Mouse (Mus musculus) midbrain, embryonic 16.5 days (tissue): ENCODE data around the gene Comp. TPM values are rescaled to one million over a fixed set of nuclear protein-coding genes. Genes with fewer than 3 reads are reported as not detected.
A peak's percentile ranks its signal among the peaks of the same experiment; 100 is the strongest.

Source experiments
- ATAC-seq: fragments of 200-750 bp; cut with Nextera tagmentation; 2 replicates; pipeline ENCODE4 v1.8.0; 2017; ENCODE audit warnings: moderate TSS enrichment
- H3K27ac ChIP-seq: fragments of 300-500 bp; sonication (generic); 2 replicates; pipeline ENCODE4 v1.5.1; 2014; ENCODE audit warnings: mild to moderate bottlenecking, low read length, mixed read lengths
- H3K27me3 ChIP-seq: fragments of 300-500 bp; sonication (generic); 2 replicates; pipeline ENCODE4 v1.6.1; 2014; ENCODE audit warnings: low read depth, low read length, mixed read lengths; ENCODE audit not compliant: control insufficient read depth, insufficient read depth
- H3K36me3 ChIP-seq: fragments of 300-500 bp; sonication (generic); 2 replicates; pipeline ENCODE4 v1.6.1; 2014; ENCODE audit warnings: mild to moderate bottlenecking, low read length, moderate library complexity, mixed read lengths; ENCODE audit not compliant: control insufficient read depth, insufficient read depth
- H3K4me1 ChIP-seq: fragments of 300-500 bp; sonication (generic); 2 replicates; pipeline ENCODE4 v1.6.1; 2014; ENCODE audit warnings: mild to moderate bottlenecking, low read length, mixed read lengths; ENCODE audit not compliant: control insufficient read depth, insufficient read depth
- H3K4me2 ChIP-seq: fragments of 300-500 bp; sonication (generic); 2 replicates; pipeline ENCODE4 v1.6.1; 2014; ENCODE audit warnings: mild to moderate bottlenecking, low read length, mixed read lengths
- H3K4me3 ChIP-seq: fragments of 300-500 bp; sonication (generic); 2 replicates; pipeline ENCODE4 v1.5.1; 2014; ENCODE audit warnings: low read depth, mild to moderate bottlenecking, low read length, moderate library complexity, mixed read lengths
- H3K9ac ChIP-seq: fragments of 300-500 bp; sonication (generic); 2 replicates; pipeline ENCODE4 v1.6.1; 2014; ENCODE audit warnings: low read depth, low read length, mixed read lengths
- H3K9me3 ChIP-seq: fragments of 300-500 bp; sonication (generic); replicated peaks from 2 replicates; pipeline ENCODE4 v1.6.1; 2014; ENCODE audit warnings: mild to moderate bottlenecking, low read length, mixed read lengths; ENCODE audit not compliant: control insufficient read depth, poor library complexity, severe bottlenecking
- WGBS: fragments of 180-500 bp; shearing (Covaris S2); extraction: QIAGEN DNeasy Blood & Tissue Kit; methylation state at CpG from one replicate; pipeline ENCODE4 v1.1.7; 2014; 5-methylcytosine and 5-hydroxymethylcytosine counted together
- polyA plus RNA-seq: library from polyadenylated mRNA; unstranded; fragments of >200 nt; fragmentation: Nextera tagmentation; extraction: Ambion mirVana; gene quantifications from 2 replicates; pipeline ENCODE4 v1.2.1, GENCODE M21; 2015

Comp gene
- polyA plus RNA-seq, 1 experiment from 2014 or later, result 0.36 TPM

DNA sequence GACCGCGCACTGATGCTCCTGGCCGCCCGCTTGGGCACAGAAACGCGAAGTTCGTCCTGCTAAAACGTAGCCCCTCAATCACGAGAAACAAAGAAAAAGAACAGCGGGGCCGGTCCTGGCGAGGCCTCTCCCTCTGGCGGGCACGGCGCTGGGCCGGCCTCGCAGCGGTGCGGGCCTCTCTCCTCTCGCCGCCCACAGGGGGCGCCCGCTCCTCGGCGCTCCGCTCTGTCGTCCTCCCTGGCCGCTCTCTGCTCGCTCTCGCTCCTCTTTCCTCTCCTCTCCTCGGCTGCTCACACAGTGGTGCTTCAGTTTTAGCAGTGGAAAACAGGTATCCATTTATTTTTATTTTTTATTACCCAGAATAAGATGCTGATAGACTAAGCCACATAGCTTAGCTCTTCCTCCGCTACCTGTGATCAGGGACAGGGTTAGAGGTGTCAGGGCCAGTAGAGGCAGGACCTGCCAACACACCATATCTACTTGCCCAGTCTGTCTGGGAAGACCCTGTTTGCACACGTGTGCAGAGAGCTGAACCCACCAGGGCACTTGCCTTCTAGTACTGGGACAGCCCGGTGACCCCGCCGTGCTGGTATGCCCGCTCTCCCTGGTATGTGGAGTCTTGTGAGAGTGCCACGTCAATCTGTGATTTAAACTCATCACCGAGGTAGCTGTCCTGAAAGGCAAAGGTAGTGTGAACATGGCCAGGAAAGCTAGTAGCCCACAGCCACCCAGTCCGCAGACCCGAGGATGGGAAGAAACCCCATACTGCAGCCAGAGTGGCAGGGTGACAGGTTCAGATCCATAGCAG is 41.1 kb upstream of the Comp start:
- peaks cover 66% of the 10 kb centered on the region for H3K36me3 ChIP-seq
- 28% methylated on average over 35 of the region's 41 CpGs for WGBS
- H3K4me3 ChIP-seq, result no peak overlapping the region
- H3K9me3 ChIP-seq, result no peaks in the 10 kb centered on the region
- ATAC-seq, result peak; percentile 76
- 0 out of 2 replicates have a peak overlapping the region, but pooled peaks have one; percentile 20 for H3K9ac ChIP-seq
- no peaks in the 10 kb centered on the region for H3K27me3 ChIP-seq
- no peak overlapping the region; the same call in none of the 2 replicates for H3K27ac ChIP-seq
- no peak overlapping the region for H3K4me2 ChIP-seq
- H3K4me1 ChIP-seq, result peaks cover 10% of the 10 kb centered on the region

DNA sequence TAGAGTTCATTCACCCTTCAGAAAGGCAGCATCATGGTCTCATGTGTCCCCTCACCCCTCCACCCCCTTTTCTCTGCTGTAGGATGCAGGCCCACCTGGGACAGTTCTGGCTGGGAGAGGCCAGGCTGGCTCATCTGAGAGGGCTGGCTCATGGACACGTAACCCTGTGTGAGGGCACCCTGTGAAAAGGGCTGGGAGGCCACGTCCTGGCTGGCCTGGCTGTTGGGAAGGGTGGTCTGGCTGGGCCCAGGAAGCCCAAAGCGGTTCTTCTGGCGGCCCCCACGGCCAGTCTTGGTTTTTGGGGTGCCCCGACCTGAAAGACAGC is 40.5 kb upstream of the Comp start:
- no peak for ATAC-seq
- H3K4me2 ChIP-seq, result no peak overlapping the region
- no peak overlapping the region for H3K9ac ChIP-seq
- H3K4me1 ChIP-seq, result peaks cover 10% of the 10 kb centered on the region
- no peak overlapping the region for H3K27ac ChIP-seq
- no peaks in the 10 kb centered on the region for H3K27me3 ChIP-seq
- 96% methylated on average over 6 of the region's 6 CpGs for WGBS
- peaks cover 67% of the 10 kb centered on the region for H3K36me3 ChIP-seq
- H3K4me3 ChIP-seq, result no peak overlapping the region
- H3K9me3 ChIP-seq, result no peaks in the 10 kb centered on the region

DNA sequence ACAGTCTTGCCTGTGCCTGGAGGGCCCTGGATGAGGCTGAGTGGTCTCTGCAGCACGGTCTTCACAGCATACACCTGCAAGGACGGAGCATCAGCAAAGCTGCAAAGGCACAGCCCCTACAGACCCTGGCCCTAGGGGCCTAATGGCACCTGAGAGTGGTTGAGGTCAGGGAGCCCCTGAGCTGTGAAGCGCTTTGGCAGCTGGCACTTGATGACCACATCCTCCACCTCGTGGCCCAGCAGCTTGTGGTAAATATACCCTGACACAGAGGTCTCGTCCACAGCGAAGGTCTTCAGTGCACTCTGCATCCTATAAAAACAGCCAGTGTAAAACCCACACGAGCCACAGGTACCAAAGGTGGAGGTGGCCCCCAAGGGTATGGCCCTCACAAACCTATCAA is 34.4 kb upstream of the Comp start:
- Histone ChIP-seq H3K27me3 (no peaks in the 10 kb centered on the region), H3K36me3 (peaks cover 71% of the 10 kb centered on the region), H3K9me3 (no peaks in the 10 kb centered on the region), H3K27ac (no peak overlapping the region), H3K4me3 (no peak overlapping the region), H3K4me2 (no peak overlapping the region), H3K9ac (no peak overlapping the region), H3K4me1 (no peaks in the 10 kb centered on the region)
- 93% methylated on average over 7 of the region's 7 CpGs for WGBS
- no peak for ATAC-seq

DNA sequence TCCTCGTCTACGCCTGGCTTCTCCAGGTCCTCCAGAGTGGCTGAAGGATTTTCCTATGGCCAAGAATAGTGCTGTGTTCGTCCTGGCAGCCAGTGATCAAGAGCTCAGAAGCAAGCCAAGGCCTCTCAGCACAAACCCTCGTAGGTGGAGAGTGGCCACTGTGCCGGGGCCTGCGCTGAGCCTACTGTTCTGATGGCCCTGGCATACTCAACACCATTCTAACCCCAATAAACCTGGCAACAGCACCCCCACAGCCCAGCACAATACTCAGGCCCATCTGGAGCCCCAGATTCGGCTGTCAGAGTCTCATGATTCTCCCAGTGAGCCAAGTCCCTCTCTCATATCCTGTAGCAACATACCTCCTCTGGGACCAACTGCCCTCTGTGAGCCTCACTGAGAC is 32.7 kb upstream of the Comp start:
- Histone ChIP-seq H3K36me3 (peaks cover 56% of the 10 kb centered on the region), H3K27me3 (no peaks in the 10 kb centered on the region), H3K4me3 (no peak overlapping the region), H3K9ac (no peak overlapping the region), H3K27ac (no peak overlapping the region), H3K4me2 (no peak overlapping the region), H3K9me3 (no peaks in the 10 kb centered on the region), H3K4me1 (no peaks in the 10 kb centered on the region)
- ATAC-seq, result no peak
- WGBS, result 90% methylated on average over 7 of the region's 7 CpGs

DNA sequence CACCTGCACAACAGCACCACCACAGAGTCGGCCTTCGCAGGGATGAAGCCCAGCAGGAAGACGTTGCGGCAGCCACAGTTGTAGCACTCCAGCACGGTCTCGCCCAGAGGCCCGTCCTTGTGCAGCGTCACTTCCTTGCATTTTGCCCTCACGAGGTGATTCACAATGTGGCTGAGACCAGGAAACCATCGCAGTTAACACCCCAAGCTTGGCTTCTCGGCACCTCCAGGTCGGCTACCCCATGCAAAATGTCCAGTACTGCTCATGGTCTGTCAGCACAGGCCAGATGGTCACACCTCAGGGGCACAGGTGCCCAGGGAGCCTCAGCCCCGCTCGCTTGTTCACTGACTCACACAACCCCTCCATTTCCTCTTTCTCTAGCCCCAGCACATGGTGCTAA is 31.4 kb upstream of the Comp start:
- Histone ChIP-seq H3K4me2 (no peak overlapping the region), H3K4me1 (no peaks in the 10 kb centered on the region), H3K9me3 (no peaks in the 10 kb centered on the region), H3K27ac (no peak overlapping the region), H3K36me3 (peaks cover 47% of the 10 kb centered on the region), H3K9ac (no peak overlapping the region), H3K27me3 (no peaks in the 10 kb centered on the region), H3K4me3 (no peak overlapping the region)
- no peak for ATAC-seq
- WGBS, result 91% methylated on average over 14 of the region's 14 CpGs

DNA sequence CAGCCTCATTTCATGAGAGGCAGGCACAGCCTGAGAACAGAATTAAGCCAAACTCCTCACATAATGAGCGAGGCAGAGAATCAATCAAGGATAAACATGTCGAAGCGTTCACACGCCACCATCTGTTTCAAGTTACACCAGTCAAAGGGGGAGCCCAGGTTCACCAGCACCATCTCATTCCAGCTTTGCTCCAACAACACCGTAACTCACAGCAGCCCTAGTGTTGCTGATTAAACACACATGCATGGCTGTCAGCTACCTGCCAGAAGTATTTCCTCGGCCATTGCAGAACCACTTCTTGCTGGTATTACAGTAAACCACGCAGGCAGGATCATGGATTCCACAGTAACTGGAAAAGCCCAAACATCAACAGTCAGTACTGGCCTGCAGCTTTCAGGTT is 30.3 kb upstream of the Comp start:
- ATAC-seq, result no peak

DNA sequence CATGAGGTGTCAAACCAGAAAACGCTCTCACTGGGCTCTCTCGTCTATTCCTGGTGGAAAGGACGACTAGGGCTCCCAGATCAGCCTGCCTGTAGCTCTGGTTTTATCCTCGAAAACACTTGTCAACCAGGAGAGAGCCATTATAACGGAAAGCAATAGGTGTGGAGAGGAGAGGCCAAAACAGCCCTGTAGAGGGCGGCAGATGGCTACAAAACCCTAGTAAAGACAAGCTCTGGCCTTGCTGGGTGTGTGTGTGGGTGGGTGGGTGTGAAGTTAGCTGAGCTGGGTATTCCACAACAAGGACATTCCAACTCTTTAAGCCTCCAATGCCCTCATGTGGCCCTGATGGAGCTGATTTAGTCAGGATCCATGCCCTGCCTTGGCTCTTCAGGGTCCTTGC is 29.7 kb upstream of the Comp start:
- Histone ChIP-seq H3K9me3 (no peaks in the 10 kb centered on the region), H3K9ac (no peak overlapping the region), H3K27me3 (no peaks in the 10 kb centered on the region), H3K4me2 (no peak overlapping the region), H3K4me1 (no peaks in the 10 kb centered on the region), H3K36me3 (peaks cover 30% of the 10 kb centered on the region), H3K27ac (no peak overlapping the region), H3K4me3 (no peak overlapping the region)
- 62% methylated on average over 6 of the region's 6 CpGs for WGBS
- peak; percentile 66; the same call in 1 of the 2 replicates for ATAC-seq

More for the DNA sequence above, 30.3 kb upstream of the Comp start:
- H3K9ac ChIP-seq, result no peak overlapping the region
- H3K27ac ChIP-seq, result no peak overlapping the region
- peaks cover 36% of the 10 kb centered on the region for H3K36me3 ChIP-seq
- no peaks in the 10 kb centered on the region for H3K4me1 ChIP-seq
- no peak overlapping the region for H3K4me2 ChIP-seq
- no peaks in the 10 kb centered on the region for H3K9me3 ChIP-seq
- WGBS, result 90% methylated on average over 7 of the region's 7 CpGs
- no peaks in the 10 kb centered on the region for H3K27me3 ChIP-seq
- H3K4me3 ChIP-seq, result no peak overlapping the region

DNA sequence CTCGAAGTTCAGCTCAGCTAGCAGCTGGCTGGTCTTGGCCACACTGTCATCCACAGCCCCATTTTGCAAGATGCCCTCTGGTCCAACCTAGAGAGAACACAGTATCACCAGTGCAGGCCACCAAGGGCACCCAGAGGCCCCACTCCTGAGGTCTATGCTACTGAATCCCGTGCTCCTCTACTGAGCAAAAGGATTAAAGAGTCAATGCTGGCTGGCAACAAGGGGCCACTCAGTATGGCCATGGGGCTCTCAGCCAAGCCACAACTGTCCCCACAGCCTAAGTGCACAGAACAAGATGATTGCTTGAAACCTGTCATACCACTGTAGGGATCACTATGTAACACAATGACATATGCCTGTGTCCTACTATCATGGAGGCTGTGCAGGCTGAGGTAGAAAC is 29.1 kb upstream of the Comp start:
- H3K9me3 ChIP-seq, result no peaks in the 10 kb centered on the region
- H3K4me1 ChIP-seq, result peaks cover 3% of the 10 kb centered on the region; the same call in 1 of the 2 replicates
- H3K27ac ChIP-seq, result no peak overlapping the region
- no peak overlapping the region for H3K4me2 ChIP-seq
- 90% methylated on average over 2 of the region's 2 CpGs for whole genome bisulfite sequencing
- ATAC-seq, result 0 out of 2 replicates have a peak, but pooled peaks have one; percentile 3
- no peaks in the 10 kb centered on the region for H3K27me3 ChIP-seq
- H3K9ac ChIP-seq, result no peak overlapping the region
- no peak overlapping the region for H3K4me3 ChIP-seq
- peaks cover 27% of the 10 kb centered on the region for H3K36me3 ChIP-seq

DNA sequence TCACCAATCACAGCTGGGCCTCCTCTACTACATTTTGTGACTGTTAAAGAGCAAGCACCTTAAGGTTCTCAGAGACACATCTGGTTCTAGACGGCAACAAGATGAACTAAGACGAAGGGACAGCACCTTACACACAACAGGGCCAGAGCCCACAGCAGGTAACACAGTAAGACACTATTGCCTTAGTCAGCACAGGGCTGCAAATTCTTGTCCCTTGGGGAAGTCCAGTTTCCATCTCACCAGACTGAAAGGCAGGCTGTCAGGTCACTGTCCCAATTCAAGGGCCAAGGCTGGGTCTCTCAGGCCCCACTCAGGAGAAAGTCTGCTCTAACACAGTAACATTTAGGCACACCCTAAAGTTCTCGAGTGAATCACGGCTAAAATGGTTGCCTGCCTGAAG is 25.9 kb upstream of the Comp start:
- Histone ChIP-seq H3K9ac (no peak overlapping the region), H3K36me3 (peaks cover 4% of the 10 kb centered on the region), H3K4me3 (no peak overlapping the region), H3K4me2 (no peak overlapping the region), H3K27me3 (no peaks in the 10 kb centered on the region), H3K9me3 (no peaks in the 10 kb centered on the region), H3K27ac (no peak overlapping the region), H3K4me1 (peaks cover 31% of the 10 kb centered on the region)
- ATAC-seq, result no peak
- WGBS, result 92% methylated on average over 4 of the region's 4 CpGs
